Mouse (Mus musculus) ES-E14 (cell line): Measurements from ENCODE around the gene Hnrnpl. TPM values are rescaled to one million over a fixed set of nuclear protein-coding genes. Genes with fewer than 3 reads are reported as not detected.
A peak's percentile ranks its signal among the peaks of the same experiment; 100 is the strongest.

Experiments
- DNase-seq: peaks from one replicate; pipeline ENCODE4 v3.0.0-alpha.2; 2013; ENCODE audit warnings: low read depth, low spot score
- H3K27ac ChIP-seq: 2 replicates; pipeline ENCODE4 v1.5.1; 2012; ENCODE audit warnings: low read depth, mild to moderate bottlenecking, low read length, moderate library complexity, mixed read lengths; ENCODE audit not compliant: poor library complexity, insufficient read depth, severe bottlenecking
- H3K36me3 ChIP-seq: 2 replicates; pipeline ENCODE4 v1.6.1; 2012; ENCODE audit warnings: mild to moderate bottlenecking, low read length, moderate library complexity, mixed read lengths; ENCODE audit not compliant: control insufficient read depth, poor library complexity, insufficient read depth, severe bottlenecking
- H3K4me1 ChIP-seq, 2 experiments: fragments of 150-350 bp in 1 of 2; sonication (generic) in 1 of 2; 2 replicates each; pipeline ENCODE4 v1.6.1; 2012; ENCODE audit warnings: low read length in 2 of 2, mild to moderate bottlenecking in 1 of 2, mixed read lengths in 1 of 2; ENCODE audit not compliant: control insufficient read depth in 2 of 2, insufficient read depth in 2 of 2, poor library complexity in 1 of 2
- H3K4me3 ChIP-seq, 2 experiments: fragments of 150-350 bp in 1 of 2; sonication (generic) in 1 of 2; 2 replicates each; pipeline ENCODE4 v1.5.1; 2012; ENCODE audit warnings: low read length in 2 of 2, low read depth in 1 of 2, mild to moderate bottlenecking in 1 of 2, mixed read lengths in 1 of 2; ENCODE audit not compliant: insufficient read depth in 1 of 2, poor library complexity in 1 of 2, severe bottlenecking in 1 of 2
- H3K9ac ChIP-seq: 2 replicates; pipeline ENCODE4 v1.6.1; 2012; ENCODE audit warnings: low read depth, mild to moderate bottlenecking, low read length, mixed read lengths; ENCODE audit not compliant: poor library complexity, insufficient read depth, severe bottlenecking
- H3K9me3 ChIP-seq: fragments of 150-350 bp; sonication (generic); 2 replicates; pipeline ENCODE4 v1.6.1; 2012; ENCODE audit warnings: low read depth, mild to moderate bottlenecking, low read length; ENCODE audit not compliant: control insufficient read depth, insufficient read depth
- CHD2 ChIP-seq: IDR thresholded peaks from 2 replicates; pipeline ENCODE4 v1.6.1; 2014; ENCODE audit warnings: mild to moderate bottlenecking, low read depth, low read length, inconsistent platforms
- HCFC1 ChIP-seq: IDR thresholded peaks from 2 replicates; pipeline ENCODE4 v1.6.1; 2012; ENCODE audit warnings: low read length, inconsistent platforms, borderline replicate concordance; ENCODE audit not compliant: insufficient read depth
- MAFK ChIP-seq: IDR thresholded peaks from 2 replicates; pipeline ENCODE4 v1.6.1; 2014; ENCODE audit warnings: mild to moderate bottlenecking, low read depth, low read length, inconsistent platforms; ENCODE audit not compliant: insufficient read depth
- ZC3H11A ChIP-seq: IDR thresholded peaks from 2 replicates; pipeline ENCODE4 v1.6.1; 2012; ENCODE audit warnings: low read depth, mild to moderate bottlenecking, inconsistent platforms, low read length, borderline replicate concordance
- ZNF384 ChIP-seq: IDR thresholded peaks from 2 replicates; pipeline ENCODE4 v1.6.1; 2012; ENCODE audit warnings: low read depth, low read length, inconsistent platforms
- in situ Hi-C, 2 experiments: fragments of 600-800 bp; cut with MboI; formaldehyde crosslinking; loops; one replicate each; pipeline ENCODE4 v1.15.1; 2025; ENCODE audit warnings: low sequenced_read_pairs in 2 of 2, inconsistent platforms in 1 of 2; ENCODE audit not compliant: unreplicated experiment in 2 of 2
- total RNA-seq: library from RNA; depleted of rRNA; stranded (reverse); fragments of 300-350 nt; gene quantifications from 2 replicates; pipeline ENCODE4 v1.2.3, GENCODE M21; 2012

The Hnrnpl gene
- total RNA-seq, 1 experiment: 464 TPM

- Histone ChIP-seq H3K9ac (no peak overlapping the region), H3K4me1 (peaks cover 3 to 5% of the 10 kb centered on the region in 2 experiments; a peak in 1 of 4 replicates), H3K4me3 (no peak overlapping the region), H3K9me3 (no peaks in the 10 kb centered on the region), H3K27ac (no peak overlapping the region), H3K36me3 (no peaks in the 10 kb centered on the region)
- TF ChIP-seq MAFK (no peak), ZNF384 (no peak), HCFC1 (no peak), ZC3H11A (no peak), CHD2 (no peak)
- in situ Hi-C loops: no loop called here
- no peak for DNase-seq
Measured at GRCm38 (mm10) chr7:28778825-28779224, 29.5 kb upstream of the Hnrnpl start.

GRCm38 (mm10) chr7:28780067-28780658, 28.2 kb upstream of the Hnrnpl start:
- H3K27ac ChIP-seq: 0 out of 2 replicates have a peak overlapping the region, but pooled peaks have one; percentile 24
- no peak overlapping the region for H3K4me3 ChIP-seq
- H3K4me1 ChIP-seq: peaks cover 3 to 5% of the 10 kb centered on the region in 2 experiments; a peak in 2 of 4 replicates
- no peaks in the 10 kb centered on the region for H3K9me3 ChIP-seq
- in situ Hi-C loops: no loop called here
- no peak overlapping the region for H3K9ac ChIP-seq
- TF ChIP-seq ZNF384 (0 out of 2 replicates have a peak, but pooled peaks have one; percentile 21), CHD2 (no peak), MAFK (no peak), ZC3H11A (peak; percentile 68; the same call in 1 of the 2 replicates), HCFC1 (no peak)
- no peaks in the 10 kb centered on the region for H3K36me3 ChIP-seq
- DNase-seq: peak; percentile 92

DNA sequence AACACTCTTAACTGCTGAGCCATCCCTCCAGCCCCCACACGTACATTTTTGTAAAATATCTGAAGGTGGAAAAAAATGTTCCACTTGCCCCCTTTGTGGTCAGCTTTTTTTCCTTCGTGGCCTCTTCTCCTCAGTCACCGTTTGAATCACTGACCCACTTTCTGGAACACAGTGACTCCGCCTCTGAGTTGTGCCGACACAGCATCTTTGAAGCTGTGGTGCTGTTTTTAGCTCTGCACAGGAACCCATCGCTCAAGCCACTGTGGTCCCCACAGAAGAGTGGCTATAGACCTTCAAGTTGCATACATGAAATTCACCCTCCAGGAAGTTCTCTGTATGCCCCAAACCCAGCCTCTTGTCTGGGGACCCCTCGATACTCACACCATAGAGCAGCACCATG, 27.5 kb upstream of the Hnrnpl start:
- H3K27ac ChIP-seq: no peak overlapping the region
- H3K4me1 ChIP-seq: peaks cover 3 to 5% of the 10 kb centered on the region in 2 experiments; a peak in 2 of 4 replicates
- H3K36me3 ChIP-seq: no peaks in the 10 kb centered on the region
- DNase-seq: no peak
- H3K9ac ChIP-seq: no peak overlapping the region
- TF ChIP-seq HCFC1: no peak
- TF ChIP-seq MAFK: peak; percentile 48; the same call in 1 of the 2 replicates
- H3K4me3 ChIP-seq: no peak overlapping the region
- in situ Hi-C loops: no loop called here
- H3K9me3 ChIP-seq: no peaks in the 10 kb centered on the region

DNA sequence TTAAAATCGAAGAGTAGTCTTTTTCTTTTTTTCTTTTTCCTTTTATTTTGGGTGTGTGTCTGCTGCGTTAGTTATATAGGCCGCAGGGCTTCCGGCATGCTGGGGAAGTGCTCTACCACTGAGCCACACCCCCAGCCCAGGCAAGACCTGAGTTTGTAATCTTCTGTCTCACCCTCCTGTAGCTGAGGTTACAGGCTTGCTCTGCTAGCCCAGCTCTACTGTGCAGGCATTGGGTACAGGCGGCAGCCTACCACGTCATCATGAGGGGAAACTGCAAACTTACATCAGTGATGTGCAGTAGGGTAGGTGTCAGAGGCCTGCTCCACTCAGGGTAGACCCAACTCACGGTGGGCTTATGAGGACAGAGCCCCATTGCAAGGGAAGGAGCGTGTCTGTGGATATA, 27.1 kb upstream of the Hnrnpl start:
- Histone ChIP-seq H3K27ac (no peak overlapping the region), H3K9me3 (no peaks in the 10 kb centered on the region), H3K4me1 (peaks cover 3 to 5% of the 10 kb centered on the region in 2 experiments; a peak in 2 of 4 replicates), H3K36me3 (no peaks in the 10 kb centered on the region), H3K4me3 (no peak overlapping the region), H3K9ac (no peak overlapping the region)
- TF ChIP-seq HCFC1 (no peak), CHD2 (no peak), ZNF384 (no peak), MAFK (no peak)
- in situ Hi-C loops: no loop called here
- no peak for DNase-seq

GRCm38 (mm10) chr7:28785161-28785560, 23.2 kb upstream of the Hnrnpl start:
- Histone ChIP-seq H3K27ac (no peak overlapping the region), H3K36me3 (no peaks in the 10 kb centered on the region), H3K9me3 (no peaks in the 10 kb centered on the region), H3K9ac (no peak overlapping the region), H3K4me1 (peaks cover 5 to 17% of the 10 kb centered on the region in 2 experiments; a peak in 3 of 4 replicates), H3K4me3 (no peak overlapping the region)
- in situ Hi-C loops: no loop called here
- TF ChIP-seq ZNF384: no peak
- no peak for TF ChIP-seq CHD2
- DNase-seq: no peak
